Mouse (Mus musculus) MEL (cell line): ENCODE measurements at regions not wholly inside any gene's neighbourhood (a gene's known extent, or its start where the extent isn't known, plus 50 kb on each side); places are given as distances from the start of the nearest gene placed in this dataset.

Source experiments
- DNase-seq: peaks from one replicate; pipeline ENCODE4 v3.0.0; 2011; ENCODE audit warnings: low read depth, low spot score
- H3K27ac ChIP-seq: 2 replicates; pipeline ENCODE4 v1.5.1; 2012; ENCODE audit warnings: low read depth, mild to moderate bottlenecking, control low read depth, low read length, moderate library complexity; ENCODE audit not compliant: control insufficient read depth
- H3K27me3 ChIP-seq, 2 experiments: fragments of 150-350 bp in 1 of 2; sonication (generic) in 1 of 2; 2 replicates each; pipeline ENCODE4 v1.6.1; 2012; ENCODE audit warnings: low read length in 2 of 2, mild to moderate bottlenecking in 2 of 2, improper control_type of control experiment in 1 of 2, moderate library complexity in 1 of 2; ENCODE audit not compliant: insufficient read depth in 2 of 2, control insufficient read depth in 1 of 2
- H3K36me3 ChIP-seq, 2 experiments: 2 replicates each; pipeline ENCODE4 v1.6.1; 2012 to 2014; ENCODE audit warnings: low read length in 2 of 2, improper control_type of control experiment in 1 of 2, inconsistent platforms in 1 of 2, mild to moderate bottlenecking in 1 of 2; ENCODE audit not compliant: insufficient read depth in 2 of 2, control insufficient read depth in 1 of 2
- H3K4me1 ChIP-seq, 2 experiments: fragments of 150-350 bp in 1 of 2; sonication (generic) in 1 of 2; 2 replicates each; pipeline ENCODE4 v1.6.1; 2012; ENCODE audit warnings: low read length in 2 of 2, improper control_type of control experiment in 1 of 2, mild to moderate bottlenecking in 1 of 2; ENCODE audit not compliant: insufficient read depth in 2 of 2, control insufficient read depth in 1 of 2
- H3K4me3 ChIP-seq, 2 experiments: fragments of 150-350 bp in 1 of 2; sonication (generic) in 1 of 2; 2 replicates each; pipeline ENCODE4 v1.5.1; 2012; ENCODE audit warnings: low read depth in 2 of 2, low read length in 2 of 2, mild to moderate bottlenecking in 2 of 2, moderate library complexity in 2 of 2, control low read depth in 1 of 2, improper control_type of control experiment in 1 of 2; ENCODE audit not compliant: control insufficient read depth in 1 of 2, insufficient read depth in 1 of 2
- H3K79me2 ChIP-seq: 2 replicates; pipeline ENCODE4 v1.6.1; 2012; ENCODE audit warnings: mild to moderate bottlenecking, low read length, moderate library complexity; ENCODE audit not compliant: control insufficient read depth, poor library complexity, insufficient read depth
- H3K9ac ChIP-seq: 2 replicates; pipeline ENCODE4 v1.6.1; 2012; ENCODE audit warnings: low read depth, mild to moderate bottlenecking, control low read depth, low read length, moderate library complexity; ENCODE audit not compliant: control insufficient read depth, poor library complexity, severe bottlenecking
- H3K9me3 ChIP-seq: fragments of 150-350 bp; sonication (generic); replicated peaks from 2 replicates; pipeline ENCODE4 v1.6.1; 2012; ENCODE audit warnings: mild to moderate bottlenecking, low read length, improper control_type of control experiment, moderate library complexity; ENCODE audit not compliant: insufficient read depth
- BHLHE40 ChIP-seq: IDR thresholded peaks from 2 replicates; pipeline ENCODE4 v1.6.1; 2012; ENCODE audit warnings: low read depth, mild to moderate bottlenecking, inconsistent platforms, low read length, improper control_type of control experiment, borderline replicate concordance
- CHD2 ChIP-seq: IDR thresholded peaks from 2 replicates; pipeline ENCODE4 v1.6.1; 2011; ENCODE audit warnings: low read length, improper control_type of control experiment
- ELF1 ChIP-seq: IDR thresholded peaks from 2 replicates; pipeline ENCODE4 v1.6.1; 2014; ENCODE audit warnings: low read depth, mild to moderate bottlenecking, inconsistent platforms, low read length, improper control_type of control experiment, moderate library complexity
- ETS1 ChIP-seq: IDR thresholded peaks from 2 replicates; pipeline ENCODE4 v1.6.1; 2012; ENCODE audit warnings: low read depth, mild to moderate bottlenecking, inconsistent platforms, low read length, improper control_type of control experiment, moderate library complexity
- GATA1 ChIP-seq: IDR thresholded peaks from 2 replicates; pipeline ENCODE4 v1.6.1; 2011; ENCODE audit warnings: low read depth, low read length, improper control_type of control experiment
- JUND ChIP-seq: IDR thresholded peaks from 2 replicates; pipeline ENCODE4 v1.6.1; 2011; ENCODE audit warnings: low read depth, mild to moderate bottlenecking, improper control_type of control experiment, low read length
- MAFK ChIP-seq: IDR thresholded peaks from 2 replicates; pipeline ENCODE4 v1.6.1; 2011; ENCODE audit warnings: low read depth, mild to moderate bottlenecking, low read length, improper control_type of control experiment, borderline replicate concordance
- MAX ChIP-seq: IDR thresholded peaks from 2 replicates; pipeline ENCODE4 v1.6.1; 2011; ENCODE audit warnings: low read length, improper control_type of control experiment
- MEF2A ChIP-seq: IDR thresholded peaks from 2 replicates; pipeline ENCODE4 v1.6.1; 2014; ENCODE audit warnings: low read depth, mild to moderate bottlenecking, inconsistent platforms, low read length, improper control_type of control experiment; ENCODE audit not compliant: poor library complexity, insufficient replicate concordance, severe bottlenecking; ENCODE audit errors: extremely low read depth
- MXI1 ChIP-seq: IDR thresholded peaks from 2 replicates; pipeline ENCODE4 v1.6.1; 2011; ENCODE audit warnings: mild to moderate bottlenecking, low read depth, low read length, improper control_type of control experiment
- MYB ChIP-seq: IDR thresholded peaks from 2 replicates; pipeline ENCODE4 v1.6.1; 2011; ENCODE audit warnings: mild to moderate bottlenecking, low read depth, low read length, improper control_type of control experiment
- POLR2A ChIP-seq, 2 experiments: IDR thresholded peaks; 2 replicates each; pipeline ENCODE4 v1.6.1; 2011 to 2012; ENCODE audit warnings: low read length in 2 of 2, mild to moderate bottlenecking in 2 of 2, control low read depth in 1 of 2, improper control_type of control experiment in 1 of 2, low read depth in 1 of 2, moderate library complexity in 1 of 2; ENCODE audit not compliant: control insufficient read depth in 1 of 2, insufficient read depth in 1 of 2, poor library complexity in 1 of 2
- POLR2AphosphoS5 ChIP-seq: IDR thresholded peaks from 2 replicates; pipeline ENCODE4 v1.6.1; 2012; ENCODE audit warnings: low read depth, borderline replicate concordance, mild to moderate bottlenecking, inconsistent platforms, low read length, moderate library complexity, mixed read lengths
- RCOR1 ChIP-seq: IDR thresholded peaks from 2 replicates; pipeline ENCODE4 v1.6.1; 2012; ENCODE audit warnings: low read depth, mild to moderate bottlenecking, inconsistent platforms, low read length, improper control_type of control experiment
- SIN3A ChIP-seq: IDR thresholded peaks from 2 replicates; pipeline ENCODE4 v1.6.1; 2012; ENCODE audit warnings: low read length, improper control_type of control experiment, inconsistent platforms
- TBP ChIP-seq: IDR thresholded peaks from 2 replicates; pipeline ENCODE4 v1.8.0; 2011; ENCODE audit warnings: low read depth, low read length, improper control_type of control experiment
- ZC3H11A ChIP-seq: IDR thresholded peaks from 2 replicates; pipeline ENCODE4 v1.6.1; 2012; ENCODE audit warnings: low read depth, mild to moderate bottlenecking, inconsistent platforms, low read length, improper control_type of control experiment
- ZMIZ1 ChIP-seq: IDR thresholded peaks from 2 replicates; pipeline ENCODE4 v1.6.1; 2012; ENCODE audit warnings: low read depth, mild to moderate bottlenecking, inconsistent platforms, low read length, improper control_type of control experiment, moderate library complexity

- no peak overlapping the region for H3K9ac ChIP-seq
- H3K27ac ChIP-seq: no peak overlapping the region
- H3K4me1 ChIP-seq: no peaks in the 10 kb centered on the region
- no peak for DNase-seq
- H3K9me3 ChIP-seq: no peaks in the 10 kb centered on the region
- H3K79me2 ChIP-seq: no peaks in the 10 kb centered on the region
- TF ChIP-seq MYB: no peak
- TF ChIP-seq MAX: no peak
- no peak for TF ChIP-seq MXI1
- no peak for TF ChIP-seq SIN3A
- no peak for TF ChIP-seq TBP
- no peak for TF ChIP-seq ETS1
- no peak for TF ChIP-seq CHD2
- H3K4me3 ChIP-seq: no peak overlapping the region
- H3K27me3 ChIP-seq: no peaks in the 10 kb centered on the region
- H3K36me3 ChIP-seq: no peaks in the 10 kb centered on the region
Observed at GRCm38 (mm10) chr9:32031950-32032453, 83.9 kb upstream of the Arhgap32 start.

GRCm38 (mm10) chr9:32032521-32033185 is 83.3 kb upstream of the Arhgap32 start:
- no peaks in the 10 kb centered on the region for H3K79me2 ChIP-seq
- H3K9ac ChIP-seq: no peak overlapping the region
- no peak overlapping the region for H3K27ac ChIP-seq
- H3K36me3 ChIP-seq: no peaks in the 10 kb centered on the region
- no peaks in the 10 kb centered on the region for H3K27me3 ChIP-seq
- H3K9me3 ChIP-seq: no peaks in the 10 kb centered on the region
- no peak overlapping the region for H3K4me3 ChIP-seq
- no peak for DNase-seq
- TF ChIP-seq TBP (no peak), MEF2A (no peak), POLR2A (IDR thresholded peaks at IDR 0.05; ENCODE audit: control insufficient read depth in 1 of 2, insufficient read depth in 1 of 2, low read depth in 1 of 2, low read length in 2 of 2, poor library complexity in 1 of 2) (no peak), ZC3H11A (no peak), MAFK (no peak), GATA1 (no peak), JUND (no peak), RCOR1 (no peak), ZMIZ1 (no peak), POLR2AphosphoS5 (no peak), ELF1 (no peak), BHLHE40 (no peak)
- no peaks in the 10 kb centered on the region for H3K4me1 ChIP-seq
